Mouse (Mus musculus) spleen, embryonic (tissue): ENCODE measurements around the gene Cdc42bpg.
"Not testable (repeated sequence)": the region's sequence is repeated elsewhere in the genome, so short reads cannot be mapped to it uniquely, and the experiment has no call there.

Experiments used
- CTCF ChIA-PET: fragments of 350-600 bp; sonication (Branson Sonifier 250); formaldehyde crosslinking; loops from one replicate; lab custom pipeline; 2022; lab: Charles Lee

Cdc42bpg gene

DNA sequence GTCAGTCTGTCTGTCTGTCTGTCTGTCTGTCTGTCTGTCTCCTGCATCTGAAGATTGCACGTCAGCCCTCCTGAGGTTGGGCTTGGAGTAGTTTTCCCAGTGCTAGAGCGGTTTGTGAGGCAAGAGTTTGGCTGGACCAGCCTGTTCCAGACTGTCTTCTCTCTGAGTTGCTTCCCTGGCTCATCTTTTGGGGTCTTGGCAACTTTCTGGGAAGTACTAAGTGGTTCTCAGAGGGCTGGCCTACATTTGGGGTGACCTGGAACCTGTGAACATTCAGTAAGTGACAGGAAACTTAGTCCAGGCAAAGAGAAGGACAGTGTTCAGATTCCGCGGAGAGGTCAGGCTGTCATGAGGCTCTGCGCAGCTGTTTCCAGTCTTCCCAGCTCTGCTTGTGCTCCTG lies 14.0 kb upstream of the Cdc42bpg start:
- CTCF ChIA-PET = no interaction called here

GRCm38 (mm10) chr19:6294301-6294700 lies 12.0 kb upstream of the Cdc42bpg start:
- CTCF ChIA-PET = interaction anchor here (0.5 to 1.5 kb wide), 2 partner anchors 32 to 52 kb away, joined by 3 to 5 read pairs; no protein-coding TSS in a partner anchor

GRCm38 (mm10) chr19:6296551-6297210 lies 9.6 kb upstream of the Cdc42bpg start:
- CTCF ChIA-PET = no interaction called here

DNA sequence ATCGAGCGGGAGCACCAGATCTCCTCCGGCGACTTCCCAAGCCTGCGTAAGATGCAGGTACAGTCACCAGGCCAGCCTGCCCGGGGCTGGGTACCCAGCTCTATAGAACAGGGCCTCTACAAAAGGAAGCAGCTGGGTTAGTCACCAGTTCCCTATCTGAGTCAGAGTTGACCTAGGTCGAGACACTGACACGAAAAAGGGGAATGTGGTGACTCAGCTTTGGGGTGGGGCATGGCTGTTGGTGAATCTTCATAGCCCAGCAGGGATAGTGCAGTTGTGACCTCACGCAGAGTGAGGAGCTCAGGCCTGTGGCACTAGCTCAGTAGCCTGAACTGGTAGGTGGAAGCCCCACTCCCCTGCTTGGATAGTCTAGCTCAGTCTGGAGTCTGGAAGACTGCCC lies 8.6 kb upstream of the Cdc42bpg start:
- CTCF ChIA-PET = interaction anchor here (0.6 kb wide), 1 partner anchor 676 kb away, joined by 5 read pairs; no protein-coding TSS in a partner anchor

DNA sequence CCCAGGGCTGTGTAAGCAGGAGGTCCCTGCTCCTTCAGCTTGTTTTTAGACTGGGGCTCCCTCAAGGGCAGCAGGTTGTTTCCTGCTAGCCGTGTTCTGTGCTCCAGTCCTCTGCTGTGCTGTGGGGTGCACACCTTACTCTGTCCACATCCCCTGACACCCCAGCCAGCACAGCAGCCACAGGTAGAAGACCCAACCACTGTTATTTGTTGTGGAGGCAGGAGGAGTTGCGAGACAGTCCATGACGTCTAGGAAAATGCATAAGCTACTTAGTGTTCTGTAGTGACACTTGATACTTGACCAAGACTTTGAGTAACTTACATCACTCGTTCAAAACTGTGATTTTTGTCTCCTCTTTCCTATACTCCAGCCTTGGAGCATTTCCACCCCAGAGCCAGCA lies 7.3 kb upstream of the Cdc42bpg start:
- CTCF ChIA-PET = interaction anchor here (0.6 to 1.3 kb wide), 3 partner anchors 16 to 35 kb away, joined by 3 to 7 read pairs (median 3); partner anchors contain the start of gene Ehd1

DNA sequence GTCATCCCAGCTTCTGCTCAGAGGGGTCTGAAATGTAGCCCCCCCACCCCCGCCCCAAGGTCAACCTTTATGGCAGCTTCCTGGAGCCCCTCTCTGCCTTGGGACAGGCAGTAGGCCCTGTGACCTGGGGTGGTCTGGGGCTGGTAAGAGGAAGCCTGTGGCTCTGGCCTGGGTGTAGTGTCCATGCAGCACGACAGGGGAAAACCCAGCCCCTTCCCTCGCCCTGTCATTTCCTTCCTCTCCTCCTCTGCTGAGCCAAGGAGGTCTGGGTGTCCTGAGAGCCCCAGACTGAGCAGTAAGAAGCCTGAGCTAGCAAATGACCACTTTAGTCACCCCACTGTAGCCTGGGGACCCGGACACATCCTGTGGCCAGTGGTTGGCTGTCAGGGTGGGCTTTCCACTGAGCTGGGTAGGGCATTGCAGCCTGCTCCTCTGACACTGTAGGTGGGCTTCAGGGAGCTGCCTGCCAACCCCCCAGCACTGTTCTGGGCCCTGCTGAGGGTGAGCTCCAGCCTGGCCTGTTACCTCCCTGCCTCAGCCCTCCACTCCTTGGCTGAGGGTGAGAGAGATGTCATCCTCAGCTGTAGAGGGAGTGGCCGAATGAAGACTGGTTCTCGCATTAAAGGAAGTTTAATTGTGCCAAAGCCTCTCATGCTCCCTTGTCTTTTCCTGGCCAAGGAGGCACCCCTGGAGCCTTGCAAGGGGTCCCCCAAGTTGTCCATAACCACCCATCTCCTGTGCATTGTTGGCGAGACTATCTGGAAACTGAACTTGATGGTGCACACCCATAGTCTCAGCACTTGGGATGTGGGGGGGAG lies 6.6 kb upstream of the Cdc42bpg start:
- CTCF ChIA-PET = interaction anchor here (0.6 to 1.3 kb wide), 6 partner anchors 17 to 39 kb away, joined by 3 to 7 read pairs (median 3); partner anchors contain the start of gene Ehd1

GRCm38 (mm10) chr19:6300402-6300841 lies 5.8 kb upstream of the Cdc42bpg start:
- CTCF ChIA-PET = interaction anchor here (0.7 to 1.0 kb wide), 2 partner anchors 23 to 40 kb away, joined by 3 to 4 read pairs; no protein-coding TSS in a partner anchor

DNA sequence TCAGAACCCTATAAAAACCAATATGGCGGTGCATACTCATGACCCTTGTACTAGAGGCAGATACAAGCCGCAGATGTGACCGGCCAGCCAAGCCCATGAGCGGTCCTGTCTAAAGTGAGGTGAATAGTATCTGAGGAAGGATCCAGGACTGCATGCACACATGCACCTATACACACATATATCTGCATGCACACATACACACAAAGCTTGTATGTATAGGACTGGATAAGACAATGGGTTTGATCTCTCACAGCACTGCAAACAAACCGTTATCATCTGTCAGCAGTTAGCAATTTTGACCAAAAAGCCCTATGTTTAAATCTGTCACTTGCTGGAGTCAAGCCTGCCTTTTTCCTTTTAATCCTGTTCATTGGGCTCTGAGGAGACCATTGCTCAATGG lies 4.1 kb upstream of the Cdc42bpg start:
- CTCF ChIA-PET = interaction anchor here (0.5 kb wide), 1 partner anchor 12 kb away, joined by 4 read pairs; no protein-coding TSS in a partner anchor

DNA sequence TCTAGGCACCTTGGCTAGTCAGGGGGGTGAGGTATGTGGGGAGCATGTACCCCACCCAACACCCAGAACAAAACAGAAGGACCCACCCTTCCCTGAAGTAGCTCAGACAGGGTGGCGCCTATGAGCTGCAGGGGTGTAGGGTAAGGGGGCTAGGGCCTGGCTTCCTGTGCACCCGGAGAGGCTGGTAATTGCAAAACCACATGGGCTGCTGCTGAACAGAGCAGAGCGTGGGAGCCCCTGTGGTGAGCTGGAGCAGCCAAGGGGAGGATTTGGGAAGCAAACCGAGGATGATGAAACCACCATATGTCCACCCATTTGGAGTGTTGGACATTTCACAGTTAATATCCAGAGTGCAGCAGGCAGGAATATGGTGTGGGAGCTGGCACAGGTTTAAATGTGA lies 3.7 kb upstream of the Cdc42bpg start:
- CTCF ChIA-PET = no interaction called here

GRCm38 (mm10) chr19:6303831-6304230 lies 2.4 kb upstream of the Cdc42bpg start:
- CTCF ChIA-PET = interaction anchor here (0.9 to 1.0 kb wide), 2 partner anchors 28 to 41 kb away, joined by 3 read pairs; no protein-coding TSS in a partner anchor

GRCm38 (mm10) chr19:6304787-6305516 lies 1.3 kb upstream of the Cdc42bpg start:
- CTCF ChIA-PET = no interaction called here

GRCm38 (mm10) chr19:6305517-6306115 lies 640 bp upstream of the Cdc42bpg start:
- CTCF ChIA-PET = no interaction called here

- CTCF ChIA-PET = interaction anchor here (1.0 kb wide), 1 partner anchor 19 kb away, joined by 4 read pairs; no protein-coding TSS in a partner anchor
These were observed 330 bp downstream of the Cdc42bpg start for GRCm38 (mm10) chr19:6306586-6306985.

DNA sequence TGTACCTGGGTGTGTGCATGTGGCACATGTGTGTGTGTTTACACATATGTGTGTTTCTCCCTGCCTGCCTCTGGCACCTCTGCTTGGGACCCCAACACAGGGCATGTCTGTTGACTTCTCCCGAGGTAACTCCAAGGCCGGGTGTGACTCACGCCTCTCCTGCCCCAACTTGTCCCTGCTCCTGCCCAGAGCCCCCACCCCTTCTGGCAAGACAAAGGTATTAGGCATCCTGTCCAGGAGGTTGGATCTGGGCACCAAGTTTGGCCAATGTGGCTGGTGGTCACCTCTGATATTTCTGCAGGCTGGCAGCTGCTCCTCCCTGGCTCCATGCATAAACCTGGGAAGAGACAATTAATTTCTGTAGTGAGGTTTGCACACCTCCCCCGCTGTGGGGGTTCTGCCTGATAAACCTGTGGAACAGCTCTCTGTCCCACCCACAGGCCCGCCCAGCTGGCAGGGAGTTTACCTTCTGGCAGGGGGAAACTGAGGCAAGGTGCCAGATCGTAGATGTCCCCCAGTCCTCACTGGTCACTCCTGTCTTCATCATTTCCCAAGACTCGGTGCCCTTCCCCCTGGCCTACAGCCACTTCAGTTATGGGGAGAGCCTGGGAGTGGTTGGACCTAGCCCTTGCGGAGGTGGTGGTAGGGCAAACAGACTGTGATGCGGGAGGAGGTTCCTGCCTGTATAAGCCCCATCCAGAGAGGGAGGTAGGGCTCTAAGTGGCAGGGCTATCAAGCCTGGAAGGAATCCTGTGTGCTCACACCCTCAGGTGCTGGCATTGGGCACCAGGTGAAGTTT lies 1.7 kb downstream of the Cdc42bpg start:
- CTCF ChIA-PET = interaction anchor here (0.6 kb wide), 1 partner anchor 25 kb away, joined by 3 read pairs; no protein-coding TSS in a partner anchor

DNA sequence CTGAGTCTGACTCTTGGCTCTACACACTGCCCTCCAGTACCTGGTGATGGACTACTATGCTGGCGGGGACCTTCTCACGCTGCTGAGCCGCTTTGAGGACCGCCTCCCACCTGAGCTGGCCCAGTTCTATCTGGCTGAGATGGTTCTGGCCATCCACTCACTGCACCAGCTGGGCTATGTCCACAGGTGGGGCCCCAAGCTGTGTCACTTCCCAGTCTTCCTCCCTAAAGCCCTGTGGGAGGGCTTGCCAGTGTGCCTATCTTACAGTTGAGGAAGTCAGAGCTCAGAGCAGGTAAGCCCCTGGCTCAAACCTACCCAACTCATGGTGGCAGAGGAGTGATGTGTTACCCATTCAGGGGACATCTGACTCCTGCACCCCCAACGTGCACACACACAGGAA lies 3.9 kb downstream of the Cdc42bpg start:
- CTCF ChIA-PET = interaction anchor here (0.5 to 0.7 kb wide), 3 partner anchors 21 to 680 kb away, joined by 3 to 4 read pairs (median 3); no protein-coding TSS in a partner anchor

DNA sequence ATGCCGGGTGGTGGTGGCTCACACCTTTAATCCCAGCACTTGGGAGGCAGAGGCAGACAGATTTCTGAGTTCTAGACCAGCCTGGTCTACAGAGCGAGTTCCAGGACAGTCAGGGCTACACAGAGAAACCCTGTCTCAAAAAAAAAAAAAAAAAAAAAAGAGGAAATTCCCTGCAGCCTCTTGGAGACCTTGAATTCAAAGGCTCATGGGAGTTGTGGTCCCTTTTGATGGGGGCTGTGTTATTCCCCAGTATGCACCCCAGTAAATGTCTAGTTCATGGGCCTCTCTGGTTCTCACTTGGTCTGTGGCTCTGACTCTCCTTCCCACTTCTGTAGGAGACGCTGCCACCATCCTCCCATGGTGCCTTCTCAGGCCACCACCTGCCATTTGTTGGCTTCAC lies 5.5 kb downstream of the Cdc42bpg start:
- CTCF ChIA-PET = not testable (repeated sequence)

- CTCF ChIA-PET = no interaction called here
These were observed 7.5 kb downstream of the Cdc42bpg start for GRCm38 (mm10) chr19:6313796-6314195.

GRCm38 (mm10) chr19:6314513-6314912 lies 8.3 kb downstream of the Cdc42bpg start:
- CTCF ChIA-PET = no interaction called here

GRCm38 (mm10) chr19:6315573-6315972 lies 9.3 kb downstream of the Cdc42bpg start:
- CTCF ChIA-PET = no interaction called here

DNA sequence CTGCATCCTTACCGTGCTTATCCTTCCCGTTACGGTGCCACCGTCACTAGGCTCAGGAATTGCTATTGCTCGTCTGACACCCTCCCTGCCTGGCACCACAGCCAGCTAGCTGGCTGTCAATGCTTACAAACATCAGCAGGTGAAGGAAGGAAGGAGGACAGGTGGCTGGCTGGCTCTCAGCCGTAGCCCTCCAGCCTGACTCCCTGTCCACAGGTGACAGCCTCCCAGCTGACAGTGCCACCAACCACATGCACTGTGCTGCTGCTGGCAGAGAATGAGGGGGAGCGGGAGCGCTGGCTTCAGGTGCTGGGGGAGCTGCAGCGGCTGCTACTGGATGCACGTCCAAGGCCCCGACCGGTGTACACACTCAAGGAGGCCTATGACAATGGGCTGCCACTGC lies 11.9 kb downstream of the Cdc42bpg start:
- CTCF ChIA-PET = no interaction called here
